Mouse (Mus musculus) ES-Bruce4 (cell line): Measurements from ENCODE around the gene Odaph. TPM values are rescaled to one million over a fixed set of nuclear protein-coding genes. Genes with fewer than 3 reads are reported as not detected.

Experiments
- H3K27ac ChIP-seq: 2 replicates; pipeline ENCODE4 v1.5.1; 2012; ENCODE audit warnings: low read length, inconsistent platforms; ENCODE audit not compliant: insufficient read depth
- H3K27me3 ChIP-seq: 2 replicates; pipeline ENCODE4 v1.6.1; 2012; ENCODE audit warnings: mild to moderate bottlenecking, low read length, inconsistent platforms; ENCODE audit not compliant: control insufficient read depth, poor library complexity, insufficient read depth, severe bottlenecking
- H3K36me3 ChIP-seq: 2 replicates; pipeline ENCODE4 v1.6.1; 2012; ENCODE audit warnings: inconsistent platforms, mild to moderate bottlenecking, low read length, moderate library complexity; ENCODE audit not compliant: control insufficient read depth, poor library complexity, insufficient read depth, severe bottlenecking
- H3K4me1 ChIP-seq: one replicate; pipeline ENCODE4 v1.8.1; 2011; ENCODE audit warnings: low read length; ENCODE audit not compliant: control insufficient read depth, insufficient read depth
- H3K4me3 ChIP-seq: 2 replicates; pipeline ENCODE4 v1.5.1; 2011; ENCODE audit warnings: low read depth, mild to moderate bottlenecking, low read length
- H3K9ac ChIP-seq: 2 replicates; pipeline ENCODE4 v1.6.1; 2012; ENCODE audit warnings: low read depth, mild to moderate bottlenecking, inconsistent platforms; ENCODE audit not compliant: poor library complexity, severe bottlenecking
- H3K9me3 ChIP-seq: replicated peaks from 2 replicates; pipeline ENCODE4 v1.6.1; 2012; ENCODE audit warnings: mild to moderate bottlenecking, low read length, inconsistent platforms; ENCODE audit not compliant: control insufficient read depth, poor library complexity, insufficient read depth, severe bottlenecking
- CTCF ChIP-seq: IDR thresholded peaks from one replicate; pipeline ENCODE4 v1.8.1; 2011; ENCODE audit warnings: low read depth, low read length
- EP300 ChIP-seq: IDR thresholded peaks from 2 replicates; pipeline ENCODE4 v1.6.1; 2011; ENCODE audit warnings: low read depth, low read length; ENCODE audit not compliant: insufficient read depth
- POLR2A ChIP-seq: IDR thresholded peaks from one replicate; pipeline ENCODE4 v1.8.1; 2011; ENCODE audit warnings: low read length; ENCODE audit not compliant: insufficient read depth
- polyA plus RNA-seq: library from polyadenylated mRNA; stranded (reverse); fragments of >200 nt; gene quantifications from 2 replicates; pipeline ENCODE4 v1.2.4, GENCODE M21; 2011; ENCODE audit warnings: low read depth; ENCODE audit not compliant: missing spikeins, insufficient read depth, insufficient read length

Odaph gene
- polyA plus RNA-seq, 1 experiment = not detected

- H3K4me1 ChIP-seq = no peaks in the 10 kb centered on the region
- peaks cover 8% of the 10 kb centered on the region for H3K9me3 ChIP-seq
- H3K36me3 ChIP-seq = no peaks in the 10 kb centered on the region
- TF ChIP-seq POLR2A (no peak), EP300 (no peak), CTCF (no peak)
- no peaks in the 10 kb centered on the region for H3K27me3 ChIP-seq
- H3K9ac ChIP-seq = peak overlapping the region; percentile 26
- H3K4me3 ChIP-seq = peak overlapping the region; percentile 25; the same call in 1 of the 2 replicates
- H3K27ac ChIP-seq = peak overlapping the region; percentile 8; the same call in 1 of the 2 replicates
Measured at GRCm38 (mm10) chr5:91994546-91994945, 7.3 kb downstream of the Odaph start.

- TF ChIP-seq CTCF = no peak
- TF ChIP-seq EP300 = no peak
- TF ChIP-seq POLR2A = no peak
- Histone ChIP-seq H3K9ac (no peak overlapping the region), H3K36me3 (no peaks in the 10 kb centered on the region), H3K4me1 (no peaks in the 10 kb centered on the region), H3K4me3 (no peak overlapping the region), H3K27ac (no peak overlapping the region), H3K27me3 (no peaks in the 10 kb centered on the region), H3K9me3 (peaks cover 8% of the 10 kb centered on the region)
Measured at GRCm38 (mm10) chr5:92000770-92001169, 13.5 kb downstream of the Odaph start.

GRCm38 (mm10) chr5:92003011-92003410 is 15.7 kb downstream of the Odaph start:
- Histone ChIP-seq H3K4me1 (no peaks in the 10 kb centered on the region), H3K4me3 (no peak overlapping the region), H3K27me3 (no peaks in the 10 kb centered on the region), H3K9ac (no peak overlapping the region), H3K36me3 (no peaks in the 10 kb centered on the region), H3K9me3 (peaks cover 8% of the 10 kb centered on the region), H3K27ac (no peak overlapping the region)
- no peak for TF ChIP-seq EP300
- TF ChIP-seq CTCF = no peak
- TF ChIP-seq POLR2A = no peak

GRCm38 (mm10) chr5:92009827-92010226 is 22.6 kb downstream of the Odaph start:
- H3K27ac ChIP-seq = no peak overlapping the region
- H3K4me1 ChIP-seq = no peaks in the 10 kb centered on the region
- H3K9me3 ChIP-seq = no peaks in the 10 kb centered on the region
- H3K4me3 ChIP-seq = no peak overlapping the region
- no peak overlapping the region for H3K9ac ChIP-seq
- TF ChIP-seq CTCF (no peak), POLR2A (no peak), EP300 (no peak)
- no peaks in the 10 kb centered on the region for H3K27me3 ChIP-seq
- no peaks in the 10 kb centered on the region for H3K36me3 ChIP-seq

GRCm38 (mm10) chr5:92011756-92012155 is 24.5 kb downstream of the Odaph start:
- TF ChIP-seq POLR2A (no peak), CTCF (no peak), EP300 (no peak)
- Histone ChIP-seq H3K9ac (no peak overlapping the region), H3K9me3 (no peaks in the 10 kb centered on the region), H3K4me3 (no peak overlapping the region), H3K27ac (no peak overlapping the region), H3K27me3 (no peaks in the 10 kb centered on the region), H3K4me1 (no peaks in the 10 kb centered on the region), H3K36me3 (no peaks in the 10 kb centered on the region)

- H3K36me3 ChIP-seq = no peaks in the 10 kb centered on the region
- H3K4me3 ChIP-seq = no peak overlapping the region
- H3K4me1 ChIP-seq = no peaks in the 10 kb centered on the region
- TF ChIP-seq CTCF (no peak), EP300 (no peak), POLR2A (no peak)
- no peaks in the 10 kb centered on the region for H3K9me3 ChIP-seq
- H3K9ac ChIP-seq = no peak overlapping the region
- no peaks in the 10 kb centered on the region for H3K27me3 ChIP-seq
- H3K27ac ChIP-seq = no peak overlapping the region
Measured at GRCm38 (mm10) chr5:92019960-92020359, 32.7 kb downstream of the Odaph start.
